Mouse (Mus musculus) frontal cortex, postnatal 25 days (tissue): ENCODE data around the gene Zfp607b.

Source experiments
- DNase-seq, 2 experiments: peaks; one replicate each; pipeline ENCODE4 v3.0.0; 2022; ENCODE audit warnings: low spot score in 2 of 2

Gene Zfp607b

GRCm38 (mm10) chr7:27688815-27689612, at the start of gene Zfp607b:
Gene Zfp607b (plus strand): TSS chr7:27689340.
- DNase-seq = peak; percentile 82 to 87

GRCm38 (mm10) chr7:27644471-27644870, 44.7 kb upstream of the Zfp607b start:
- DNase-seq = no peak

- DNase-seq = no peak
Measured at GRCm38 (mm10) chr7:27646516-27646915, 42.6 kb upstream of the Zfp607b start.

GRCm38 (mm10) chr7:27647281-27648002, 41.7 kb upstream of the Zfp607b start:
- no peak for DNase-seq

GRCm38 (mm10) chr7:27649723-27650122, 39.4 kb upstream of the Zfp607b start:
- DNase-seq = no peak

- DNase-seq = peak; percentile 58 to 76
Measured at GRCm38 (mm10) chr7:27650949-27651348, 38.2 kb upstream of the Zfp607b start.

GRCm38 (mm10) chr7:27653681-27654437, 35.3 kb upstream of the Zfp607b start, which contains the start of gene Ttc9b:
Gene Ttc9b (plus strand): TSS chr7:27653915.
- DNase-seq = peak; percentile 64 to 68

GRCm38 (mm10) chr7:27654607-27655276, 34.4 kb upstream of the Zfp607b start:
- DNase-seq = peak; percentile 60 to 62

- DNase-seq = peak in 1 of 2 experiments; percentile 44
Measured at GRCm38 (mm10) chr7:27655545-27655944, 33.6 kb upstream of the Zfp607b start.

- DNase-seq = no peak
Measured at GRCm38 (mm10) chr7:27656600-27656999, 32.5 kb upstream of the Zfp607b start.

GRCm38 (mm10) chr7:27657824-27658395, 31.2 kb upstream of the Zfp607b start:
- no peak for DNase-seq

GRCm38 (mm10) chr7:27658712-27659663, 30.2 kb upstream of the Zfp607b start:
- DNase-seq = no peak

GRCm38 (mm10) chr7:27662038-27662437, 27.1 kb upstream of the Zfp607b start:
- DNase-seq = no peak

- DNase-seq = no peak
Measured at GRCm38 (mm10) chr7:27673064-27673574, 16.0 kb upstream of the Zfp607b start.

GRCm38 (mm10) chr7:27673575-27674131, 15.5 kb upstream of the Zfp607b start:
- DNase-seq = no peak

GRCm38 (mm10) chr7:27674195-27674521, 15.0 kb upstream of the Zfp607b start:
- no peak for DNase-seq

- peak; percentile 92 to 93 for DNase-seq
Measured at GRCm38 (mm10) chr7:27674522-27675221, 14.5 kb upstream of the Zfp607b start, which contains the start of gene Map3k10. Gene Map3k10 (minus strand): TSS chr7:27674598.

- DNase-seq = no peak
Measured at GRCm38 (mm10) chr7:27675222-27675612, 13.9 kb upstream of the Zfp607b start.

GRCm38 (mm10) chr7:27683218-27683617, 5.9 kb upstream of the Zfp607b start:
- DNase-seq = no peak
